Mouse (Mus musculus) hematopoietic stem cell, adult 5-6 weeks (primary cell): Measurements from ENCODE around the gene Rab23. TPM values are rescaled to one million over a fixed set of nuclear protein-coding genes. Genes with fewer than 3 reads are reported as not detected.

ENCODE experiments used
- ATAC-seq, 2 experiments: fragments of 125-278 bp in 1 of 2; replicated peaks in 1 of 2; 2 replicates each; pipeline ENCODE4 v1.8.0; 2016 to 2017; ENCODE audit warnings: inconsistent platforms in 2 of 2, mild to moderate bottlenecking in 2 of 2, moderate number of reproducible peaks in 2 of 2, low read depth in 1 of 2, moderate TSS enrichment in 1 of 2; ENCODE audit not compliant: low FRiP score in 2 of 2, poor library complexity in 2 of 2, severe bottlenecking in 2 of 2, insufficient read depth in 1 of 2, low TSS enrichment in 1 of 2
- total RNA-seq: library from RNA; stranded (forward); fragments of 172-1452, 232-1000 nt; gene quantifications from 2 replicates; pipeline ENCODE4 v1.2.3, GENCODE M21; 2017

Gene Rab23
- total RNA-seq, 1 experiment from 2014 or later = 8.5 TPM

- no peak for ATAC-seq
Measured at GRCm38 (mm10) chr1:33755799-33756198, 36.1 kb downstream of the Rab23 start.

- 0 out of 4 replicates have a peak, but pooled peaks of 1 of the 2 experiments have one; percentile 24 for ATAC-seq
Measured at GRCm38 (mm10) chr1:33756258-33757032, 36.8 kb downstream of the Rab23 start.

GRCm38 (mm10) chr1:33757033-33757413 lies 37.3 kb downstream of the Rab23 start:
- ATAC-seq = peak; percentile 14 to 29; a peak in 1 of 4 replicates

- ATAC-seq = peak; percentile 61 to 65
Measured at GRCm38 (mm10) chr1:33757491-33758041, 37.9 kb downstream of the Rab23 start, which contains the start of gene Bag2. Gene Bag2, minus strand, starts transcription at chr1:33757795.

- ATAC-seq = no peak
Measured at GRCm38 (mm10) chr1:33758488-33758887, 38.8 kb downstream of the Rab23 start.

- no peak for ATAC-seq
Measured at GRCm38 (mm10) chr1:33763826-33764225, 44.1 kb downstream of the Rab23 start.

- no peak for ATAC-seq
Measured at GRCm38 (mm10) chr1:33765468-33766080, 45.9 kb downstream of the Rab23 start.

GRCm38 (mm10) chr1:33766520-33767508 lies 47.1 kb downstream of the Rab23 start:
- ATAC-seq = no peak

GRCm38 (mm10) chr1:33768091-33768787 lies 48.6 kb downstream of the Rab23 start:
- no peak for ATAC-seq

- ATAC-seq = peak; percentile 56 to 63
Measured at GRCm38 (mm10) chr1:33768827-33769226, 49.1 kb downstream of the Rab23 start.

- ATAC-seq = no peak
Measured at GRCm38 (mm10) chr1:33771621-33772020, 51.9 kb downstream of the Rab23 start.

GRCm38 (mm10) chr1:33772106-33772505 lies 52.4 kb downstream of the Rab23 start:
- ATAC-seq = no peak

GRCm38 (mm10) chr1:33776175-33776611 lies 56.5 kb downstream of the Rab23 start:
- ATAC-seq = no peak

- no peak for ATAC-seq
Measured at GRCm38 (mm10) chr1:33784561-33784960, 64.9 kb downstream of the Rab23 start.

- peak; percentile 58 to 62; a peak in 2 of 4 replicates for ATAC-seq
Measured at GRCm38 (mm10) chr1:33788072-33788471, 68.4 kb downstream of the Rab23 start.

GRCm38 (mm10) chr1:33788493-33788892 lies 68.8 kb downstream of the Rab23 start:
- 0 out of 4 replicates have a peak, but pooled peaks of 1 of the 2 experiments have one; percentile 7 for ATAC-seq
